Mouse (Mus musculus) layer of hippocampus, adult 9-11 months (tissue): ENCODE data around the gene Mrm1.

Experiments used
- DNase-seq: peaks from one replicate; pipeline ENCODE4 v3.0.0; 2022

Mrm1 gene

DNA sequence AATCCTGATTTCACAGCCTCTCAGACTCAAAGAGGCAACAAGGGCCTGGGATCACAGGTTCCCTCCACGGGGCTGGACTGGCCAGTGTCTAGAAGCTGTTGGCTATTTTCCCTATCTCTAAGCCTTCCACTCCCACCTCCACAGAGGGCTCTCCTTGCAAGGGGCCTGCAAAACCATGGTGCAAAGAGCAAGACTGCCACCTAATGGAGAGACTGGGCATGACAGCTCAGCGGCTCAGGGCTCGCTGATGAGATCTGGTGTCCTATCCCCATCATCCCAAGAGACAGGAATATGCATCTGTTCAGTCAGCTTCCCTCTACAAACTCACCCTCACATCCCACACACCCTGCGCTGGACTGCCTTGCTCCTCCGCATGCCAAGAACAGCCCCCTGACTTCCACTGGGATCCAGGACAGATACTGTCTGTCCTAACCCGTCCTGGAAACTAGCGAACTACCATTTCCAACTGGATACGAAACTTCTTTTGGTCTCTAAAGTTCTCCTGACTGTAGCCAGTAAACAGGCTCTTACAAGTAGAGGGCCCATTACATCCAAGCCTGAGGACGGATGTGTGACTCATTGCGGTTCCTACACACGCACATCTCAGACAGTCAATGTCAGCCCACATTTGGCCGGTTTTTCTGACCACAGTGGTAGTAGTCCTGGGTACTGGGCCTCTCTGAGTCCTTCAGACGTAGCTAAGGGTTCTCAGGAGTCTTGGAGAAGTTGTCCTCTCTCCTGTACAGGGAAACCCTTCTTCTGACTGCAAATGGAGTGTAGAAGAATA lies 5.4 kb downstream of the Mrm1 start:
- peak; percentile 57 for DNase-seq

DNA sequence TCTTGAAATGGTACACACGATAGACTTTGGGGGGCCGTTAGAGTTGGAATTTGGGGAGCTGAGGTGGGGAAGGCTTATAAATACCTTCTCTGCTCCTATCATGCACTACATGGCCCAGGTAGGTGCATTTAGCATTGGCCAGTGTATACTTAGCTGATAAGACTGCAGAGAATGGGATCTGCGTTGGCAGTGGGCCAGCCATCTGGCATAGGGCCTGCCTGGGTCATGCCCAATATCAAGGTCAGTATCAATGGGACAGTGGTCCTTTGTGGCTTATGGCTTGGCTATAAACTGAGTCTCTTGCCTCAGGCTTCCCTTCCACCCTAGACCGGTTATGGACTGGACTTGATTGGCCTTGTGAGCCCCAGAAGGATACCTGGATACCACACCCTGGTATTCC lies 14.9 kb downstream of the Mrm1 start:
- DNase-seq: no peak

DNA sequence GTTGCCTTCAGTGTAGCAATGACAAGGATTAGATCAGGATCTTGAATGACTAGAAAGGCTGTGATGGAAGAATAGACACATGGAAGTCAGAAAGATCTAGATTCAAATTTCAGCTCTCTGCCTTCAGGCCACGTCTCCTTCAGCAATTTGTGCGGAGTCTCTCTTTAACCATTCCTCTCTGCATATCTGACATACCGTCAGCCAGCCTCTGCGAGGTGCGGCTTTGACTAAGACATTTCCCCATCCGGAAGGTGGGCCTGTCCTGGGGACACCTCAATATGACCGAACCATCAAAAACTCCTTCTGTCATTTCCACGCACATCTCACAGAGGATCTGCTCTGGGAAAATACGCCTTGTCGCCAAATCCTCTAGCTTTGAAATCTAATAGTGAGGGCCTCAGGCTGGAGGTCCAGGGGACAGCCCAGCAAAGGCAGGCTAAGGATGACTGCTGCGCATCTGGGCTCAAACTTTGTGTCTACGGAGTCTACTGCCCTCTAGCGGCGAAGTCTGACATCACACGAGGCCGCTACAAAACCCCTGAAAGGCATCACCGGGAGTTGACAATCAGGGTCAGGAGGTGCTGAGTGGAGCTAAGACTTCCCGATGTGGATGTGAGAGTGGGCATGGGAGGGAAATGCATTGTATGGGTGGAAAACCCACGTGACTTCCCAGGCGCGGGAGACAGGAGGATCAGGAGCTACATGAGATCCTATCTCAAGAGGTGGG lies 21.5 kb downstream of the Mrm1 start:
- DNase-seq: peak; percentile 24

DNA sequence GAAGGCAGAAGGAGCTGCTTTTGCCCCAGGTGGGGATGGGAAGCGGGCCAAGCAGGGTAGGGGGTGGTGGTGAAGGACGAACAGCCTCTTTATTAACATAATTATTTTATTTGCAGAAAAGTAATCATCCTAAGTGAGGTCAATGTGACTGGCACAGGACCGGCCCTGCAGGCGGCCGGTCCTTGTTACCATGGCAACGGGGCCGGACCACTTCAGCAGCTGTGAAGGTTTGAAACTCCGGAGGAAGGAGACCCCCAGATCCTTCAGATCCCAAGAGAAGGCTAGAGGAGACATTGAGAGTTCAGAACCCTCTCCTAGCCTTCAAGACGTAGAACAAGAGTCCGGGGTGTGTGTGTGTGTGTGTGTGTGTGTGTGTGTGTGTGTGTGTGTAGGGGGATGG lies 22.3 kb downstream of the Mrm1 start:
- no peak for DNase-seq

DNA sequence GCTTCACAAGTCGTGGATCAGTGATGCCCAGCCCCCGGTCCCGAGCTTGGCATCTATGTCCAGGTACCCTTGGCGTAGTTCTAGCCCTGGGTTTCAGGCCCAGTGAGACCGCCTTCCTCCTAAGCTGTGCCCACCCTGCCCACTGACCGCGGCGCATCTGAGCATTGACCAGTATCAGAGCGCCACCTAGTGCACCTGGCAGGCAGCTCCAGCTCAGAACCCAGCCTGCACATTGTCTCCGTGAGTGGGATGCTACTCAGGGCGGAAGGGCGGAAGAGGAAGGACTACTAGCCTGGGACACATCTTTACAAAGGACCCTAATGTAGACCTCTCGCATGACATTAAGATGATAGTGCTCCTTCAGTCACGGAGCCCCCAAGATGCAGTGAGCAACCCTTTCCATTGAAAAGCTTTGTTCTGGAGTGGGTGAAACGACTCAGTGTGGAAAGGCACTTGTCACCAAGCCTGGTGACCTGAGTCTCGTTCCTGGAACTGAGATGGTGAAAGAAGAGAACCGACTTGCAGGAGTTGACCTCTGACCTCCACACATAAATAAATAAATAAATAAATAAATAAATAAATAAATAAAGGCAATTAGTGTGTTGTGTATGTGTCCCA lies 24.7 kb downstream of the Mrm1 start:
- peak; percentile 56 for DNase-seq

DNA sequence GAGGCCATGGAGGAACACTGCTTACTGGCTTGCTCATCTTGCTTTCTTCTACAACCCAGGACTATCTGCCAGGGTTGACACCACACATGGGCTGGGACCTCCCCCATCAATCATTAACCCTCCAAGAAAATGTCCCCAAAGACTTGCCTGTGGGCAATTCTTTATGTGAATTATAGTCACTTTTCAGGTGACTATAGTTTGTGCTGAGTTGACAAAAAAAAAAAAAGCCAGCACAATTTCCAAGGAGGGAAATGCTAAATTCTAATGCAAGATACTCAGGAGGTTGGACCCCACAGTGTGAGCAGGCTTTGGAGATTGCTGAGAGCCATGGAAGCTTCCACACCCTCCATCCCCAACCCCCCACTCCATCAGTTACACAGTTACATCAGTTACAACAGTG lies 25.8 kb downstream of the Mrm1 start:
- DNase-seq: no peak

DNA sequence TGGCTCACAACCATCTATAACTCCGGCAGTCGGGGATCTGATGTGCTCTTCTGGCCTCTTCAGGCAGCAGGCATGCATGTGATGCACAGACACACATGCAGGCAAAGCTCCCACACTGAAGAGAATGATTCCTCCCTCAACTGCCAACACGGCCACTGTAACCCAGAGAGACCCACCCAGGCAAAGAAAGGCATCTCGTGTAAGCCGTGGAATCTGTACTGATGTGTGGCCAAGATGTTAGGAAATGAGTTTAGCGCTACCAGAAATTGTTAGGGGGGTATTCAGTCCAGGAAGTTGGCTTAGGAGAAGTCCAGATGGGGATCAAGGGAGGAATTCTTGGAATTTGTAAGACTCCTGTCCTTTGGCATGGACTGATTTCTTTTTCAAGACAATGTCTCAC lies 28.9 kb downstream of the Mrm1 start:
- DNase-seq: no peak

DNA sequence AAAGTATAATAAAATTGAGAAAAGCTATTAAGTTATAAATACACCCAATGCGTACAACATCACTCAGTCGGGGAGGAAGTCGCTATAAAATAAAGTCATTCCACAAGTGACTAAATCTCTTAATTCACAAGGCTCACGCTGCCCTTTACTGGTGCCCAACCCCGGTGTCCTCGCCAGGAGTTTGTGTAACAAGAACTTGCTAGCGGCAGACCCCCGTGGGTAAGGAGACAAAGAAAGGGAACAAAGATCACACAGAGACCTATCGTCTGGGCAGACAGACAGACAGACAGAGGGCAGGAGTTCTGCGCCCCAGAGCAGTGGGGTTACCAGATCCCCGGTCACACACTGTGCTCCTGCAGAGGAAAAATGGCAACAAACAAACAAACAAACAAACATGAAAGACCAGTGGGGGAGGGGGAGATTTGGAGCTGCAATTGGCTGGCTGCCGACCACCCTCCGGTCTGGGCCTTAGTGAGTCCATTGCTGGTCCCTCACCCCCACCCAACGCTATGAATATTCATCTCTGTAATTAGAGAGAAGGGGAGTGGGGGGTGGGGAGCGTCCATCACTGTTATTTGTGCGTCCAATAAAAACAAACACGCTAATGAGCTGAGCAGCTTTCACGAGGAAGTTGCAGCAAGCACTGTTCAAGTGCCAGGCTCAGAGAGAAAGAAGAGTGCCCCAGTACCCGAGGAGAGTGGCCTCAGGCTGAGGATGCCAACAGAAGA lies 39.0 kb downstream of the Mrm1 start:
- DNase-seq: no peak

DNA sequence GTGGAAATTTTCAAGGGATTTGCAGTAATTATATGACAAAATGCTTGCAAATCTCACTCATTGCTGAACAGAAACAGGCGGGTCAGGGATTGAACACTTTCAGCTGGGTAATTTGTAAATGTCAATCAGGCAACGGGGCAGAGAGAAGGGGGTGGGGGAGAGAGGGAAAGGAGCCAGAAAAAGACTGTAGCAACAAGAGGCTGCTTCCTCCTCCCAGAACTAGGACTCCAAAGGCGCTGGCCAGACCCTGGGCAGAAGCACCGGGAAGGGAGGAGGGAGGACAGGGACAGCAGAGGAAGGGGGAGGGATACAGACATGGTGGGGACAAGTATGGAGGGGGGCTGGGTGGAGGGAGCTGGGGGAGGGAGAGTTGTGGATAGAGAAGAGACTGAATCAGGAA lies 43.8 kb downstream of the Mrm1 start:
- no peak for DNase-seq

DNA sequence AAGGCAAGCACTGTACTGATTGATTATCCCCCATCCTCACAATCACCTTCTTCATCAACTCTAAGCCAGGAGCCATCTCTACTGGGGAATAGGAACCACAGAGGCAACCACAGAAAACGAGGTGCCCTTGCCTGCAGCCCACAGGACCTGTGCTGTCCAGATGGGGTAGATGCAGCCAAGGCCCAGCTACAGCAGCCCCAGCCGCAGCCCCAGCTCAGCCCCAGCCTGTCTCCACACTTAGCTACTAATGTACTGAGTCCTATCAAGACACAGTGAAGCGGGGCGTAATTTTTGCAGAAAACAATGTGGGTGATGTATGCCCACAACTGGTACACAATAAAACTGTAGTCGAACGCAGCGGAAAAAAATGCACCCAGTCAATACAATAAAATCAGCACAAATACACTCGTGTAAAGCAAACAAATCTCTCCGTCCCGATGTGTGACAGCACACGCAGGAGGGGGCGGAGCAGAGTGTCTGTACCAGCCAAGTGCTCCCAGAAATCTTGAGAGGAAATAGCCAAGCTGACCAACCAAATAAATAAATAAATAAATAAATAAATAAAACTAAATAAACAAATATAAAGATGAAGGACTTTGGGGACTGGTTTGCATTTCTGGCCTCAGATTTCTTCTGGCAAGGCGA lies 44.3 kb downstream of the Mrm1 start:
- no peak for DNase-seq

DNA sequence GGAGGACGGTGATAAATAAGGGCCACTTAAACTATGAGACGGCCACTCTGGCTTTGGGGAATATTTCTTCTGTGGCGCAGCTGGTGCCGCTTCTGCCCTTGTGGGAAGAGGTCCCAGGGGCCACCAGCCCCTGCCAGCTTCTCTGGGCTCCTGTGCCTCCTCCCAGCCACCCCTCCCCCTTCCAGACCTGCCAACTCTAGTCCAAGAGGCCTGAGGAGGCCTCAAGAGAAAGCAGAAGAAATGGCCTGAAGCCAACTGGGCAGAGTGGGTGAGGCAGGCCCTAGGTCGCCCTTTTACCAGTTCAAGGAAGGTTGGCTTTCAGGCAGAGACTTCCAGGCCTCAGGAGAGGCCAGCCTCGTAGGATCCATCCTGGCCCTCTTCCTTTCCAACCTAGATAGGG lies 51.4 kb downstream of the Mrm1 start:
- DNase-seq: no peak

DNA sequence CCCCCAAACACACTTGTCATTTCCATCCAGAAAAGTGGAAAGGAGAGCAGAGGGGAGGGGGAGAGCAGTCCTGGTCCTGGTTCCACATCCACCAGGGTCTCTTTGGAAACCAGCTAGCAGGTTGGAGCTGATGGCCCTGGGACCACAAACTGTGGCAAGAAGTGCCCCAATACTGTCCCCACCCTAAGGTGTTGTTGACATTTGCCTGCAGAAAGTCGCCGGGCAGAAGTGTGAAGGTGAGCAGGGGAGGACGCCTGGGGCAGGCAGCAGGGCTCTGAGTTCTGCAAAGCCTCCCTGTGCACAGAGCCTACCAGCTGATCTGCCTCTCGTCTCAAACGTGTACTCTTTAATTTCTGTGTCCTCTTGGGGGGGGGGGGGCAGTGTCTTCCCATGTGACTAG lies 54.2 kb downstream of the Mrm1 start:
- DNase-seq: no peak

DNA sequence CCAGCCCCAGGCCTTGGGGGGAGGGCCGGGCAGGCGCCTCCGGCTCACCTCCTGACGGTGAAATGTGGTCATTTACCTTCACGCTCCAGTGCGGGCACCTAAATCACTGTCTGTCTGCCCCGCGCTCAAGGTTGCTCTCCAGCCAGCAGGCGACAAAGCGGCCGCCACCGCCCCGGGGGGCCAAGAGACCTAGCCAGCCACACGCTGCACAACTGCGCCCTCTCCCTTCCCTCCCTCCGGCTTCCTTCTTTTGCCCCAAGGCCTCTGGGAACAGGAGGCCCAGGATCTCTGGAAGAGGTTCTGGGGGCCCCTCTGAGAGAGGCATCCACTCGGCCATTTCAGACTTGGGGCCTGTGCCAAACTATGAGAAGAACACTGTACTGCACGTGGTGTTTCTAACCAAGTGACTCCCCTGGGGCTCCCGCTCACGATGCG lies 54.8 kb downstream of the Mrm1 start:
- no peak for DNase-seq

DNA sequence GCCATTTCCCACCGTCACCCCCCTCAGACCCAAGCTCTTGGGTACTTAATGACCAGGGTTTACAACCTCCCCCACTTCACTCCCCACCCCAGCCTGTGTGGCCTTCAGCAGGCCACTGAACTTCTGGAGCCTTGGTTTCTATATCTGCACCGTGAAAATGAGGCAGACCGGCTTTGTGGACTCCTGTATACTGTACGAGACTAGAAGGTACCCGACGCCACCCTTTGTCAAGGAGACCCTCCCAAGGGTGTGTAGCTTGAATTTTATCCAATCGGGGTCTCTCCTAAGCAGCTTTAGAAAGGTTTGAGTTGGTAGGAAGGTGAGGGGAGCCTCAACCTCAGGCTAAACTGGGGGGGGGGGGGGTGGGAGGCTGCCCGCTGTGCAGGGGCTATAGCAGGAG lies 55.2 kb downstream of the Mrm1 start:
- DNase-seq: no peak
